Mouse (Mus musculus) embryonic facial prominence, embryonic 10.5 days (tissue): ENCODE results near the gene Sumo3. TPM values are rescaled to one million over a fixed set of nuclear protein-coding genes. Genes with fewer than 3 reads are reported as not detected.
A peak's percentile ranks its signal among the peaks of the same experiment; 100 is the strongest.

Source experiments
- DNase-seq: peaks from one replicate; pipeline ENCODE4 v3.0.0-alpha.2; 2017; ENCODE audit warnings: low spot score
- H3K27ac ChIP-seq: fragments of 300-500 bp; sonication (generic); replicated peaks from 2 replicates; pipeline ENCODE4 v1.5.1; 2016; ENCODE audit warnings: mild to moderate bottlenecking
- H3K27me3 ChIP-seq: fragments of 300-500 bp; sonication (generic); replicated peaks from 2 replicates; pipeline ENCODE4 v1.6.1; 2016; ENCODE audit warnings: low read depth, mild to moderate bottlenecking; ENCODE audit not compliant: poor library complexity, severe bottlenecking
- H3K36me3 ChIP-seq: fragments of 300-500 bp; sonication (generic); replicated peaks from 2 replicates; pipeline ENCODE4 v1.6.1; 2016; ENCODE audit warnings: mild to moderate bottlenecking, moderate library complexity
- H3K4me1 ChIP-seq: fragments of 300-500 bp; sonication (generic); 2 replicates; pipeline ENCODE4 v1.6.1; 2016
- H3K4me3 ChIP-seq: fragments of 300-500 bp; sonication (generic); 2 replicates; pipeline ENCODE4 v1.5.1; 2016; ENCODE audit warnings: mild to moderate bottlenecking, moderate library complexity
- H3K9me3 ChIP-seq: fragments of 300-500 bp; sonication (generic); 2 replicates; pipeline ENCODE4 v1.6.1; 2016; ENCODE audit warnings: mild to moderate bottlenecking
- WGBS: fragments of 180-500 bp; shearing (Covaris S2); methylation state at CpG from one replicate; pipeline ENCODE4 v1.1.7; 2016; 5-methylcytosine and 5-hydroxymethylcytosine counted together
- polyA plus RNA-seq: library from polyadenylated mRNA; unstranded; fragments of >200 nt; fragmentation: Nextera tagmentation; extraction: Ambion mirVana; gene quantifications from 2 replicates; pipeline ENCODE4 v1.2.1, GENCODE M21; 2016

The Sumo3 gene
- polyA plus RNA-seq, 1 experiment from 2014 or later, result 445 TPM

DNA sequence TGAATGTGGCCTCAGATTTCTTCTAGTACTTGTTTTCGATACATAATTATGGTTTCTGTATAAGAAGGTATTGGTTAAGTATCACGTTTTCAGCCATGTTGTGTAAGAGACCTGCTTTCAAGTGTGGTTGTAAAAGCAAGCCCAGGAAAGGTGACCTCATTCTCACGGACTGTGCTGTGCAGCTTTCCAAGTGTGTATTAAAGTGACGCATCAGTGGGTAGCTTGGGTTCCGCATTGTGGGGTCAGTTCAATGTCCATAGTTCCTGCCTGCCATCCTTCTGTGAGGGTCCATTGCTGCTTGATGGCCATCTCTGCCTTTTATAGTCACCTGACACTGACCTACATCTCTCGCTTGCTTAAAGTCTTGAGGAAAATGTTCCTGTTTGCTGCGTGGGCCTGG, 11.0 kb downstream of the Sumo3 start:
- 92% methylated on average over 7 of the region's 7 CpGs for WGBS
- H3K36me3 ChIP-seq, result peaks cover 87% of the 10 kb centered on the region
- no peak for DNase-seq
- H3K27ac ChIP-seq, result no peak overlapping the region
- peaks cover 5% of the 10 kb centered on the region for H3K4me1 ChIP-seq
- H3K4me3 ChIP-seq, result no peak overlapping the region
- H3K9me3 ChIP-seq, result no peaks in the 10 kb centered on the region
- H3K27me3 ChIP-seq, result no peaks in the 10 kb centered on the region

DNA sequence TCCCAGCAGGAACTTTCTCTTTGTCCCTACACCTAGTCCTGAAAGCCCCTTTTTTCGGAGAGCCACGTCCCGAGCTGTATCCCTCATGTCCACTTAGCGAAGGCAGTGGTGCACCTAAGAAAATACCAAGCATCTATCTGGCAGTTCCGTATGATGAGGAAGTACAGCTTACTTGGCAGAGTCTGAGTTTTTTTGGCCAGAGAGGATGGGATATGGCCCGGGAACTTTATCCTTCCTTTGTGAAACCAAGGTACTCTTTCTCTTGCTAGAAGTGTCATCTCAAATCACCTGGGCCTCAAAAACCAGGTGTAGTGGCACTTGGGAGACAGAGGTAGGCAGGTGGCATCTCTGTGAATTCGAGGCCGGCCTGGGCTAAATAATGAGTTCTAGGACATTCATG, 15.6 kb downstream of the Sumo3 start:
- peak overlapping the region; percentile 99 for H3K4me3 ChIP-seq
- no peaks in the 10 kb centered on the region for H3K27me3 ChIP-seq
- DNase-seq, result no peak
- 79% methylated on average over 8 of the region's 8 CpGs for WGBS
- peaks cover 54% of the 10 kb centered on the region for H3K36me3 ChIP-seq
- H3K9me3 ChIP-seq, result no peaks in the 10 kb centered on the region
- H3K27ac ChIP-seq, result peak overlapping the region; percentile 95
- H3K4me1 ChIP-seq, result peaks cover 27% of the 10 kb centered on the region

DNA sequence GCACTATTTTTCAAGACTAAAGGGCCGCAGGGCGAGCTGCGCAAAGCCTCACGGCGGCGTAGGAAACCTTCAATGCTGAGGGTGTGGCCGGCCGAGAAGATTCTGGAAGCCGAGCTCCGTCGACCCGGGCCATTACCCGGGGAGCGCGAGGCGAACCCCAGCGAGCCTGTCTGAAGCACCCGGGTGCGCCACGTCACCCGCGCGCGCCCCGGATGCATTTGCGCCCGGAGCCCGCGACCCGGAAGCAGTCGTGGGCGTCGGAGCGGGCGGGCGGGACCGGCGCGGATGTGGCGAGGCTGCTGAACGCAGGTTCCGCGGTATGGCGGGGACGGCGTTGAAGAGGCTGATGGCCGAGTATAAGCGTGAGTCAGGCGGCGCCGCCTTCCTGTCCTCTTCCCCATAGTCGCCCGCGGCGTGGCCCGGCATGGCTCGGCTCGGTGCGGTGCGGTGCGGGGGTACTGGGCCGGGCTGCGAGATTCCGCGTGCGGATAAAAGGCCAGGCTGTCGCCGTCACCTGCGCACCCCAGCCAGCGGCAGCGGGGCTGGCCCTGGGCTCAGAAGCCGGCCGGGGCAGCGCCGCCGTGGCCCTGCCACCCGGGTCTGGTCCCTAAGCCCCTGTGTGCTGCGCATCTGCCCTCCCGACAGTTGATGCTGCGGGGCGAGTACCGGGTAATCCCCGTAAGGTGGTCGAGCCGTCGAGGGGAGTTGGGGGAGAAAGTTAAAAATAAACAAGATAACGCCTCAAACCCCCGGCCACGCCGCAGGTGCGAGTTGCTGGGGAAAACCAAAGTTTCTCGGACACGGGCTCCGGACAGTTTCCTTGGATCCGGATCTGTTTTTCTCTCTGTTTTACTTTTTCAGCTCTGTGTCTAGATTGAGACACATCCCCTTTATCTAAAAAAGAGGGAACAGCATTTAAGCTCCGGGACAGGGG, 16.4 kb downstream of the Sumo3 start, which contains the start of gene Ube2g2:
Gene Ube2g2, plus strand, starts transcription at position 221 of the 934 bp plus-strand sequence.
- peaks cover 50% of the 10 kb centered on the region for H3K36me3 ChIP-seq

DNA sequence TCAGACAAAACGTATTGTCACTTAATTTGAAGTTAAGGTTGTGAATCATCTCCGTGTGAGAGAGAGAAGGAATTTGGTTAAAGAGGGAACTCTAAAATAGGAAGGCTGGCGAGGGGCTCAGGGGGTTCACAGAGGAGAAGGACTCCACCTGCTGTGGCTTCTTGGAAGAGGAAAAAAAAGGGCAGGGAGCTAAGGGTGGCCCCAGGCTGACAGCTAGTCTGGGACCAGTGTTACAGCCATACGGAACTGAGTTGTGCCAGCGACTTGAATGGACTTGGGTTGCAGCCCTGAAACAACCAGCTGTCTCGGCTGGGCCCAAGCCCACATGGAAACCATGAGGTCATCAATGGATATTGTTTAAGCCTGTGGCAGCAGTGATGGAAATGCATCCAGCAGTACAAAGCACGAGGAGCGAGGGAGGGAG, 17.2 kb downstream of the Sumo3 start:
- peak; percentile 33 for DNase-seq
- peaks cover 42% of the 10 kb centered on the region for H3K36me3 ChIP-seq

More for the DNA sequence above, 16.4 kb downstream of the Sumo3 start, which contains the start of gene Ube2g2:
- Histone ChIP-seq H3K27me3 (no peaks in the 10 kb centered on the region), H3K9me3 (no peaks in the 10 kb centered on the region), H3K27ac (peak within 1 kb of the TSS; percentile 95), H3K4me1 (peaks cover 27% of the 10 kb centered on the region), H3K4me3 (peak within 1 kb of the TSS; percentile 99)
- under 1% methylated on average over 96 of the region's 96 CpGs for WGBS
- DNase-seq, result peak; percentile 93

DNA sequence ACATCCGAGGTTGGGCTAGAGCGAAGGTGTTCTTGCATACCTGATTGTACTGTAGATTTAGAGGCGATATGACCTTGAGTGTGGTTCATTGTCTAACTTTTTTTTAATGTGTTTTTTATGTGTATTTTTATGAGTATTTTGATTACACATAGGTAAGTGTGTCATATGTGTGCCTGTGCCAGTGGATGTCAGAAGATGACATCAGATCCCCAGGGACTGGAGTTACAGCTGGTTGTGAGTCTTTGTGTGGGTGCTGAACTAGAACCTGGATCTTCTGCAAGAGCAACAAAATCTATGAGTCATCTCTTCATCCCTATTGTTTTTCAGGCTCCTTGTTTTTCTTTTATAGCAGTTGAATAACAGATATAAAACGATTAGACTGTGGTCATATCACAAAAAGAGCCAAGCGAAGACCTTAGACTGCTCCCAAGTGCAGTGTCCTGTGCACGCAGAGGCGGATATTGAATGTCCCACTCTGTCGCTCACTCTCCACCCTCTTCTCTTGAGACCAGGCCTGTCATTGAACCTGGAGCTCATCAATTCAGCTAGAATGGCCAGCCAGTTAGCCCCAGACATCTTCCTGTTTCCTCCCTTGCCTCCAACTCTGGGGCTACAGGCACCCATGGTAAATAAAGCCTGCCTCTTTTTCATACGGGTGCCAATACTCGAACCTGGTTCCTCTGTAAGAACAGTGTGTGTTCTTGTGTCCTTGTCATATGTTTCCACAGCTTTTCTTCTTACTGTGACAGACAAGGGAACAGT, 17.9 kb downstream of the Sumo3 start:
- no peaks in the 10 kb centered on the region for H3K27me3 ChIP-seq
- peak overlapping the region; percentile 99 for H3K4me3 ChIP-seq
- peaks cover 27% of the 10 kb centered on the region for H3K4me1 ChIP-seq
- H3K27ac ChIP-seq, result no peak overlapping the region
- no peaks in the 10 kb centered on the region for H3K9me3 ChIP-seq
- peaks cover 39% of the 10 kb centered on the region for H3K36me3 ChIP-seq
- WGBS, result 91% methylated on average over 10 of the region's 10 CpGs
- no peak for DNase-seq

More for the DNA sequence above, 17.2 kb downstream of the Sumo3 start:
- Histone ChIP-seq H3K4me3 (peak overlapping the region; percentile 99), H3K27me3 (no peaks in the 10 kb centered on the region), H3K27ac (peak overlapping the region; percentile 95), H3K4me1 (peaks cover 27% of the 10 kb centered on the region), H3K9me3 (no peaks in the 10 kb centered on the region)
- 17% methylated on average over 8 of the region's 8 CpGs for WGBS

DNA sequence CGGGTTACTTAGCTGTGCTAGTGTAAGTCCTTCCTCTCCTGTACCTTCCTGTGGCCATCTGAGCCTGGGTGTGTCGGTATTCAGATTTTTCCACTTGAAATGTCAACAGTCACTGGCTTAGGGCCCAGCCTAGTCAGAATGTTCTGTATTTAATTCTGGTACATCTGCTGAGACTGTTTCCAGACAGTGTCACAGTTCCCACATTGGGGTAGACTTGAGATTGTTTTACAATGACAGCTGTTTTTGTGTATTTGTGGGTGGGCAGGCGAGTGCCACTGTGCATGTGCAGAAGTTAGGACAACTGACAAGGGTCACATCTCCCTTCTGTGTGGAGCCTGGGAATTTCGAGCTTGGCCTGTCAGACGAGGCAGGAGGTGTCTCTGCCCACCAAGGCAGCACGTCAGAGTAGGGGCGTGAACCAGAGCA, 18.7 kb downstream of the Sumo3 start:
- no peaks in the 10 kb centered on the region for H3K9me3 ChIP-seq
- H3K4me3 ChIP-seq, result no peak overlapping the region
- DNase-seq, result no peak
- 78% methylated on average over 7 of the region's 7 CpGs for WGBS
- peaks cover 27% of the 10 kb centered on the region for H3K4me1 ChIP-seq
- H3K36me3 ChIP-seq, result peaks cover 37% of the 10 kb centered on the region
- no peak overlapping the region for H3K27ac ChIP-seq
- H3K27me3 ChIP-seq, result no peaks in the 10 kb centered on the region

DNA sequence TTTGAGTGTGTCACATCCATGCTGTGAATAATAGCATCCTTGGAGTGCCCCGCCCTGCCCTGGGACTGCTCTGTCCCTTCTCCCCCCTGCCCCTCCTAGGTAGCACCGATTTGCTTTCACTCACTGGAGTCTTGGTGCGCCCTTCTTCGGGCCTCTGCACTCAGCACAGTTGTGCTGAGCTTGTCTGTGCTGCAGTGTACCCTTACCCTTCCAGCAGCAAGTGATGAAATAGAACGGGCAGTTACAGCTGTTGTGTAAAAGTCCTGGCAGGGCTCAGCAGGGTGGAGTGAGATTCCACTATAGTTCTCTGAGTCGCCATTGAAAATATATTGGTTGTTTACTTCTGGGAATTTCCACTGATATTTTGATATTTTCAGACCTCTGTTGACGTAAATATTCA, 20.1 kb downstream of the Sumo3 start:
- 89% methylated on average over 7 of the region's 7 CpGs for WGBS

DNA sequence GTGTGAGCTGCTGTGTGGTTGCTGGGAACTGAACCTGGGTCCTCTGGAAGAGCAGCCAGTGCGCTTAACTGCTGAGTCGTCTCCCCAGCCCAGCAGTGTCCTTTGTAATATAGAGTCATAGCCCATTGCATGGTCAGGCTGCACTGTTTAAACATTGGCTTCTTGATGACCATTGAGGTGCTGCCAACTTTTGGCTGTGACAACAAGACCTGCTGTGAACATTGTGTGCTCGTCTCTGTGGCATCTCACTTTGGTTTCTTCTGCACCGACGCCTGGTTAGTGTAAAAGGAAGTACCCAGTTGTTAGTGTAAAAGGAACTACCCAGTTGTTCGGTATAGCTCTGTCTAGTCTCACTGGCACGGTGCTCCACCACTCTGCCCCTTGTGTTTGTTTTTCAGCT, 20.7 kb downstream of the Sumo3 start:
- peaks cover 37% of the 10 kb centered on the region for H3K36me3 ChIP-seq
- no peaks in the 10 kb centered on the region for H3K9me3 ChIP-seq
- no peak overlapping the region for H3K27ac ChIP-seq
- H3K27me3 ChIP-seq, result no peaks in the 10 kb centered on the region
- H3K4me1 ChIP-seq, result peaks cover 25% of the 10 kb centered on the region
- no peak for DNase-seq
- H3K4me3 ChIP-seq, result no peak overlapping the region
- 89% methylated on average over 7 of the region's 7 CpGs for WGBS

More for the DNA sequence above, 20.1 kb downstream of the Sumo3 start:
- no peak for DNase-seq
- Histone ChIP-seq H3K9me3 (no peaks in the 10 kb centered on the region), H3K36me3 (peaks cover 32% of the 10 kb centered on the region), H3K27ac (no peak overlapping the region), H3K27me3 (no peaks in the 10 kb centered on the region), H3K4me3 (no peak overlapping the region), H3K4me1 (peaks cover 27% of the 10 kb centered on the region)

DNA sequence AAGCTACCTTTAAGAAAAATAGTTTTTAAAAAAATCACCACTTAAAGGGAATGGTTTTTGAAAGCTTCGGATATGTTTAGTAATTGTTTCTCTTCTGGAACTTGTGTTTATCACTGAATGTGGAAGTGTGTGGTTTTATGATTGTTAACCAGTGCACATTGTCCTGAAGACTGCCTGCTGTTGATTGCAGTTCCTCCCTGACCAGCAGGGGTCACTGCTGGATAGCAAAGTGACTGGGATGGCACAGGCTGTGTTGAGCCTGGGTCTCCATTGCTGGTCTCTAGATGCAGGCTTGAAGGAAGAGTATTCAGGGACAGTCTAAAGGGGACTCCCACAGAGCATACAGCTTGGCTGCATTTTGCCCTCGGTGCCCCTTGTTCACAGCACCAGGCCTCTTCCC, 21.6 kb downstream of the Sumo3 start:
- Histone ChIP-seq H3K27ac (no peak overlapping the region), H3K36me3 (peaks cover 45% of the 10 kb centered on the region)
- WGBS, result 44% methylated on average over 2 of the region's 2 CpGs

DNA sequence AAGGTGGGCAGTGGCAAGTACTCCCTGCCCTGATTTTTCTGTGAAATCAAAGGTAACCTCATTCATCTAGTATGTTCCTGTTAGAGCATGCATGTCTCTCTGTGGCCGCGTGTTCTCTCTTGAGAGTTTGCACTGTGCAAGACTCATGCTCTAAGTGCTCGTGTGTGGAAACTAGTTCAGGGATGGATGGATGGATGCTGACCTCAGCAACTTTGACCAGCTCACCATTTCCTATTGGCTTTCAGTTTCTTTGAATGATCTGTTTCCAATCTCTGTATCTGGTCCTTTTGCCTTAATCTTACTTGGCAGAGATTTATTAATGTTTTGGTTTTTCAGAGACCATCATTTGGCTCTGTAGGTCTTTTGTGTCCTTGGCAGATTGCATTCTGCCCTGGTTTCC, 23.3 kb downstream of the Sumo3 start:
- no peak overlapping the region for H3K4me3 ChIP-seq
- no peaks in the 10 kb centered on the region for H3K9me3 ChIP-seq
- 92% methylated on average over 3 of the region's 3 CpGs for WGBS
- peaks cover 7% of the 10 kb centered on the region; the same call in 1 of the 2 replicates for H3K4me1 ChIP-seq
- DNase-seq, result no peak
- no peak overlapping the region for H3K27ac ChIP-seq
- no peaks in the 10 kb centered on the region for H3K27me3 ChIP-seq
- H3K36me3 ChIP-seq, result peaks cover 58% of the 10 kb centered on the region

More for the DNA sequence above, 21.6 kb downstream of the Sumo3 start:
- Histone ChIP-seq H3K9me3 (no peaks in the 10 kb centered on the region), H3K4me3 (no peak overlapping the region), H3K4me1 (peaks cover 21% of the 10 kb centered on the region), H3K27me3 (no peaks in the 10 kb centered on the region)
- peak; percentile 83 for DNase-seq

DNA sequence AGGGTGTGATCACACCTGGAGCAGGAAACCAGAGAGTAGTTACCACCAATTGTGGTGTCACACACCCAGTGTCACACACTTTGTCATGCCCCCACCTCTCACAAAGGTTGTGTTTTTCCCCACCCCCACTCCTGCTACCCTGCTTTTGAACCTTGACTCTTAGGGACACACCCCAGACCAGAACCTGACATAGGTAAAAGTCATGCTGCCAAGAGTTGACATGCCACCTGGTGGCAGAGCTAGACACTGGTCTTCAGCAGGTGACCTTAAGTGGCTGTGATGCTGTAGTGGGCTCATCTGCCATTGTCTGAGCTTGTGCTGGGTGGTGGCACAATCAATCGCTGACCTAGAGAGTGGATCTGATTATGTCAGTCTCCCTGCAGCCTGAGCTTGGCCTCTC, 24.1 kb downstream of the Sumo3 start:
- Histone ChIP-seq H3K4me1 (0 out of 2 replicates have a peak, but pooled peaks cover under 1% of the 10 kb centered on the region), H3K9me3 (no peaks in the 10 kb centered on the region), H3K36me3 (peaks cover 58% of the 10 kb centered on the region), H3K4me3 (no peak overlapping the region), H3K27ac (no peak overlapping the region), H3K27me3 (no peaks in the 10 kb centered on the region)
- DNase-seq, result no peak
- WGBS, result 97% methylated on average over 1 of the region's 1 CpGs

DNA sequence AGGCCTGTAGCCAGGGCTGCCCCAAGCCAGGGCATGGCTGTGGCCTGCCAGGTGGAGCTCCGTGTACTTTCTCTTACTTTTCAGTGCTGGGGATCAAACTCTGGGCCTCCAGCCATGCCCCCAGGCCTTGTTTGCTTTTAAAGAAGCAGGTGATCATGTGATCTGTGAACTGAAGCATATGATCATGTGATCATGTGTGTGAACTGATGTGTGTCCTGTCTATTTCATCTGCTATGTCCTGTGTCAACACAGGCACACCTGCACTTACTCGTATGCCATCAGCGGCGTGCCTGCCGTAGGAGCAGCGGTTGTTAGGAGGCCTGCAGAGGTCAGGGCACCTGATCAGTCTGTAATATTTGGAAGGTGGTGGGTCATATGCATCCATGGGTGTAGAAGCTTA, 28.1 kb downstream of the Sumo3 start:
- no peak for DNase-seq
- 90% methylated on average over 6 of the region's 6 CpGs for WGBS
- H3K36me3 ChIP-seq, result peaks cover 84% of the 10 kb centered on the region
- H3K4me1 ChIP-seq, result no peaks in the 10 kb centered on the region
- H3K4me3 ChIP-seq, result no peak overlapping the region
- no peaks in the 10 kb centered on the region for H3K9me3 ChIP-seq
- H3K27ac ChIP-seq, result no peak overlapping the region
- H3K27me3 ChIP-seq, result no peaks in the 10 kb centered on the region
